Mouse (Mus musculus) erythroblast, adult 5-6 weeks (primary cell): ENCODE results near the gene Chd2. TPM values are rescaled to one million over a fixed set of nuclear protein-coding genes. Genes with fewer than 3 reads are reported as not detected.
"Not testable (repeated sequence)": the region's sequence is repeated elsewhere in the genome, so short reads cannot be mapped to it uniquely, and the experiment has no call there.

Experiments
- ATAC-seq: replicated peaks from 2 replicates; pipeline ENCODE4 v1.8.0; 2016; ENCODE audit warnings: moderate number of reproducible peaks, mild to moderate bottlenecking, moderate TSS enrichment, inconsistent platforms; ENCODE audit not compliant: poor library complexity, low FRiP score, severe bottlenecking
- total RNA-seq, 2 experiments: library from RNA; stranded (forward) in 1 of 2; stranded (reverse) in 1 of 2; fragments of 150-400 nt in 1 of 2; fragments of 200-764, 138-1000 nt in 1 of 2; gene quantifications; 2 replicates each; pipeline versions ENCODE4 v1.2.3 to v1.2.4; 2015 to 2017; ENCODE audit warnings: low replicate concordance in 2 of 2

Chd2 gene
- total RNA-seq, 2 experiments from 2014 or later: 125 to 546 TPM

- no peak for ATAC-seq
Observed at GRCm38 (mm10) chr7:73527225-73527624, 14.4 kb downstream of the Chd2 start.

GRCm38 (mm10) chr7:73524454-73524952 is 17.1 kb downstream of the Chd2 start:
- ATAC-seq: peak; percentile 82

GRCm38 (mm10) chr7:73523608-73524259 is 17.9 kb downstream of the Chd2 start:
- no peak for ATAC-seq

GRCm38 (mm10) chr7:73523183-73523582 is 18.4 kb downstream of the Chd2 start:
- ATAC-seq: no peak

- no peak for ATAC-seq
Observed at GRCm38 (mm10) chr7:73521277-73522193, 20.1 kb downstream of the Chd2 start.

- ATAC-seq: no peak
Observed at GRCm38 (mm10) chr7:73520231-73520630, 21.4 kb downstream of the Chd2 start.

GRCm38 (mm10) chr7:73519060-73519796 is 22.4 kb downstream of the Chd2 start:
- ATAC-seq: no peak

GRCm38 (mm10) chr7:73518373-73518980 is 23.2 kb downstream of the Chd2 start:
- ATAC-seq: not testable (repeated sequence)

GRCm38 (mm10) chr7:73517432-73518054 is 24.1 kb downstream of the Chd2 start:
- ATAC-seq: peak; percentile 95

GRCm38 (mm10) chr7:73516820-73517219 is 24.8 kb downstream of the Chd2 start:
- ATAC-seq: no peak

GRCm38 (mm10) chr7:73514560-73514959 is 27.1 kb downstream of the Chd2 start:
- no peak for ATAC-seq

GRCm38 (mm10) chr7:73512422-73512821 is 29.2 kb downstream of the Chd2 start:
- no peak for ATAC-seq

GRCm38 (mm10) chr7:73508688-73509087 is 32.9 kb downstream of the Chd2 start:
- no peak for ATAC-seq

- no peak for ATAC-seq
Observed at GRCm38 (mm10) chr7:73507491-73507890, 34.1 kb downstream of the Chd2 start.

- no peak for ATAC-seq
Observed at GRCm38 (mm10) chr7:73506852-73507251, 34.8 kb downstream of the Chd2 start.

- no peak for ATAC-seq
Observed at GRCm38 (mm10) chr7:73505266-73505665, 36.4 kb downstream of the Chd2 start.

GRCm38 (mm10) chr7:73498200-73498599 is 43.4 kb downstream of the Chd2 start:
- no peak for ATAC-seq

- ATAC-seq: no peak
Observed at GRCm38 (mm10) chr7:73489261-73489660, 52.4 kb downstream of the Chd2 start.

GRCm38 (mm10) chr7:73481094-73481493 is 60.5 kb downstream of the Chd2 start:
- no peak for ATAC-seq
